Mouse (Mus musculus) small intestine, adult 2 months (tissue): Measurements from ENCODE around the gene Iqschfp.

ENCODE experiments used
- CTCF ChIP-seq: fragments of 200-500 bp; IDR thresholded peaks from 2 replicates; pipeline ENCODE4 v1.5.1; 2012; ENCODE audit warnings: low read depth, mild to moderate bottlenecking, control low read depth, inconsistent platforms, low read length, moderate library complexity, mixed read lengths; ENCODE audit not compliant: insufficient replicate concordance, insufficient read length; ENCODE audit errors: extremely low read depth
- POLR2A ChIP-seq: fragments of 200-500 bp; IDR thresholded peaks from 2 replicates; pipeline ENCODE4 v1.6.1; 2012; ENCODE audit warnings: low read depth, mild to moderate bottlenecking, control low read depth, inconsistent platforms, low read length, moderate library complexity

DNA sequence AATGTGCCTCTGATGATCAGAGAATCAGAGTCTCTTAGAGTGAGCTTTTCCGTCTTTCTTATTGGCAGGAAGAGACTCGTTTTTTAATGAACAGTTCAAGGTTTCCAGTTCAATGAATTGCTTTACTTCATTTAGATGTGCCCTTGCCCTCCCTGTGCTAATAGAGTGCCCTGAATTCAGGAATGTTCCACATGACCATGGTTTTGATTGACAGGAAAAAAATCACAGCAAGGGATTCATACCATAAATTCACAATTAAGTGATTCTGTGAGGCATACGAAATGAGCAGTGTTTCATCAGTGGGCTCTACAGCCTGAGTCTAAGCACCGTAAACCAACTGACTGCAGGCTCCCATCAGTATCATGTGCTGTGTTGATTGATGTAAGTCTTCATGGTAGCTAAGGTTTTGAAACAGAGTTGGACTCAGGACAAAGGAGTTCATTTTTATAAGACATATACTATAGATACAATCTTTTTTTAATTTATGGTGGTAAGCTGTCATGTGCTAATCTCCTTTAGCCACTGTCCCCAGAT lies 312.0 kb downstream of the Iqschfp start:
- TF ChIP-seq CTCF (no peak), POLR2A (no peak)
